Mouse (Mus musculus) CD4-positive, CD25-positive, alpha-beta regulatory T cell, adult 4 months (primary cell): ENCODE measurements around the gene Otop2. TPM values are rescaled to one million over a fixed set of nuclear protein-coding genes. Genes with fewer than 3 reads are reported as not detected.
A peak's percentile ranks its signal among the peaks of the same experiment; 100 is the strongest.

Experiments
- ATAC-seq: one replicate; pipeline ENCODE4 v1.8.0; 2017
- polyA plus RNA-seq, 2 experiments: library from polyadenylated mRNA; unstranded; fragments of 100-300 nt; shearing (Covaris generic); gene quantifications; one replicate each; pipeline ENCODE4 v1.2.1; 2017

Gene Otop2
- polyA plus RNA-seq, 2 experiments from 2014 or later = not detected

- peak; percentile 89 for ATAC-seq
Observed at GRCm38 (mm10) chr11:115276780-115277603, 30.0 kb upstream of the Otop2 start, which contains the start of gene Fdxr. Gene Fdxr, minus strand, starts transcription at chr11:115277050.

GRCm38 (mm10) chr11:115277604-115277975 lies 29.4 kb upstream of the Otop2 start:
- no peak for ATAC-seq

GRCm38 (mm10) chr11:115278176-115278575 lies 28.8 kb upstream of the Otop2 start:
- ATAC-seq = no peak

- no peak for ATAC-seq
Observed at GRCm38 (mm10) chr11:115279726-115280125, 27.2 kb upstream of the Otop2 start.

- no peak for ATAC-seq
Observed at GRCm38 (mm10) chr11:115282295-115282694, 24.7 kb upstream of the Otop2 start.

GRCm38 (mm10) chr11:115282723-115283485 lies 24.1 kb upstream of the Otop2 start:
- no peak for ATAC-seq

- no peak for ATAC-seq
Observed at GRCm38 (mm10) chr11:115283486-115283765, 23.5 kb upstream of the Otop2 start.

- ATAC-seq = no peak
Observed at GRCm38 (mm10) chr11:115283891-115284620, 22.9 kb upstream of the Otop2 start.

GRCm38 (mm10) chr11:115285282-115285681 lies 21.7 kb upstream of the Otop2 start:
- ATAC-seq = no peak

GRCm38 (mm10) chr11:115286201-115286993 lies 20.6 kb upstream of the Otop2 start:
- ATAC-seq = no peak

GRCm38 (mm10) chr11:115287386-115287785 lies 19.6 kb upstream of the Otop2 start:
- ATAC-seq = no peak

GRCm38 (mm10) chr11:115288305-115288704 lies 18.7 kb upstream of the Otop2 start:
- ATAC-seq = no peak

GRCm38 (mm10) chr11:115289885-115290284 lies 17.1 kb upstream of the Otop2 start:
- no peak for ATAC-seq

- ATAC-seq = no peak
Observed at GRCm38 (mm10) chr11:115290314-115290713, 16.6 kb upstream of the Otop2 start.

GRCm38 (mm10) chr11:115290919-115291318 lies 16.0 kb upstream of the Otop2 start:
- ATAC-seq = no peak

GRCm38 (mm10) chr11:115291503-115291902 lies 15.5 kb upstream of the Otop2 start:
- no peak for ATAC-seq

- ATAC-seq = no peak
Observed at GRCm38 (mm10) chr11:115292631-115293375, 14.2 kb upstream of the Otop2 start.

GRCm38 (mm10) chr11:115295939-115296338 lies 11.0 kb upstream of the Otop2 start:
- ATAC-seq = no peak

GRCm38 (mm10) chr11:115296471-115297210 lies 10.3 kb upstream of the Otop2 start:
- no peak for ATAC-seq

GRCm38 (mm10) chr11:115297214-115297826 lies 9.6 kb upstream of the Otop2 start, which contains the start of gene Fads6:
Gene Fads6, minus strand, starts transcription at chr11:115297663.
- ATAC-seq = peak; percentile 98
